Mouse (Mus musculus) c-Kit-positive CD71-positive TER-119-positive erythroid progenitor cells, embryonic 14.5 days (primary cell): ENCODE measurements around the gene Camkk2.

Source experiments
- DNase-seq: peaks from one replicate; pipeline ENCODE4 v3.0.0-alpha.2; 2013; ENCODE audit warnings: low spot score

The Camkk2 gene

DNA sequence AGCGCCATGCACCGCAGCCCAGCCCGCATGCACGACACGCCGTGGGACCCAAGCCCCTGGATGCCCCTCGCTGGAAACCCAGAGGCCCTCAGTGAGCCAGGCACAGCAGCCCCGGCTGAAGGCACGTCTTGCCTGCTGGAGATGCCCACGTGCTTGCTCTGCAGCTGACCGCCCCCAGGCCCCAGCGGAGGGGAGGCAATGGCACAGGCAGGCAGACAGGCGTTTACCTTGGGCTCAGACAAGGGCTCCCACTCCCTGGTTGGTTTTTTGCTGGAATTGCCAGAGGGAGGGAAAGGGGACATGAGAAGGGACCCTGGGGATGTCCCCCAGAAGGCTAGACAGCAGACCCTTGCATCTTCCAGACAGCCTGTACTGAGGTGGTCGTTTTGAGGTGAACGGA, 42.4 kb downstream of the Camkk2 start:
- no peak for DNase-seq

DNA sequence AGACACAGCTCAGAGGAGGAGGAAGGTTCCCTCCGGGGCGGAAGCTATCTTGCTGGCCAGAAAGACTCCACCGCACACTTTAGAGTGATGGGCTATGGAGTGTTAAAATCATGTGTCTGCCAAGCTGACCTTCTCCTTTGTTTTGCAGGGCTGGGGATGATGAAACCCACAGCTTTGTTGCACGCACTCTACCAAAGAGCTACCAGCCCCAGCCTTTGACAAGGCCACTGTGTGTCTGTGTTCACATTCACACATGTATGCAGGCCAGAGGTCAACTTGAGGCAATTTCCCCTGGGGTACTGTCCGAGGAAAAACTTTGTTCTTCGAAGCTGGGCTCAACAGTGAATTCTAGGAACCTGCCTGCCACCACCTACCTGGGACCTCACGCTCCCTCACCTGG, 43.4 kb downstream of the Camkk2 start:
- no peak for DNase-seq

DNA sequence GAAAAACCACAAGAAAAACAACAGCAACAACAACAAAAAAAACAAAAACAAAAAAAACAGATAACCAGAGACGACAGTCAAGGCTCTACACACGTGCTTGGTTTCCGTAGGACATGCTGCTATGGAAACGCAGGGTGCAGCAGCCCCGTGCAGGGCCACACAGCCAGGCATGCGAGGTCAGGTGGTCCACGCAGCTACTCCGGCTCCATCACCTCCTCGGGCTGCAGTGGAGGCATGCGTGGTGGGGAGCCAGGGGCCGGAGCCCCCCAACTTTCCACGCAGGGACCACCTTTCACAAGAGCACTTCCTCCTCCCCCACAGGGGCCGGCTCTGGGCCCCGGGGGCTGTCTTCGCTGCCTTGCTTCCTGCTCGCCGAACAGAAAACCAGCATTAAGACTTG, 45.3 kb downstream of the Camkk2 start:
- DNase-seq: no peak

DNA sequence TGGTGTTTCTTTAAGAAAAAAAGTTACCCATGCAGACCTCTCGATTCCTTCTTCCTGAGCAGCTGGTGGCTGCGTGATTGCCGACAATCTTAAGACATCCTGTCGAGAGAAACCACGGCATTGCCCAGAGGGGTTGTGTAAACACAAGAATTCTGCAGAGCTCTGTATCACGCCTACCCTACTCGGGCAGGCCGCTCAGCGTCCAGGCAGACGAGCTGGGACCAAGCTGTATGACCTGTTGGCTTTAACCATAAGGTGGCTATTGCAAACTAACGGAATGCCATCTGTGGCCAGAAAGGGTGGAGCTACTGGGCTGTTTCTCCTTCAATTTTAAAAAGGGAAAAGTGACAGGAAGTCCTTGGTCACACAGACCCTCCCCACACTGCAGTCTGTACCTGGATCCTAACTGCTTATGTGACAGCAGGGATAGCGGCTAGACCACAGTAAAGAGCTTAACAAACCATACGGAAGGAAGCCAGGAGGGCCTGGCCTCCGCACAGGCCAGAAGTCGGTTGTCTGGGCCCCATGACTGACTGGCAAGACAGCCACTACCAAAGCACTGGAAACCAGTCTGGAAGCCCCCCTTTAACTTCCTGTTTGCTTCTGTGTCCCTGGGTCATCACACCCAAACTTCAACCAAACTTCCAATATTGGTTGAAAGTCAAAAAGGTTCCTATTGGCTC, 47.1 kb downstream of the Camkk2 start:
- DNase-seq: no peak

DNA sequence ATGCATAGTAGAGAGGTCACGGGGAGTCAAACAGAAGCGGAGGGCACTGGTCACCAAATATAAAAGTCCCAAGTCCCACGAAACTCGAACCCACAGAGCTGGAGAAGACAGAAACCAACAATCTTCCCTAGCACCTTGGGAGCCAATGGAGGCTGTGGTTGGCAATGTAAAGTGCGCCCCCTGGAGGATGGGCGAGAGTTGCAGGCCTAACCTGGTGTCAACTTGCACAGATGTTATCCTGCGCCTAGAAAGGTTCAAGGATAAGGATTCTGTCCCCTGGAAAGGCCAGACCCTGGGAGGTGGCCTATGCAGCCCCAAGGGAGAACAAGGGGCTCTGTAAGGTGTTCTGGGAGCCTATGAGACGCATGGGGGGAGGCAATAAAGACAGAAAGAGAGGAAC, 47.9 kb downstream of the Camkk2 start:
- DNase-seq: peak; percentile 73

DNA sequence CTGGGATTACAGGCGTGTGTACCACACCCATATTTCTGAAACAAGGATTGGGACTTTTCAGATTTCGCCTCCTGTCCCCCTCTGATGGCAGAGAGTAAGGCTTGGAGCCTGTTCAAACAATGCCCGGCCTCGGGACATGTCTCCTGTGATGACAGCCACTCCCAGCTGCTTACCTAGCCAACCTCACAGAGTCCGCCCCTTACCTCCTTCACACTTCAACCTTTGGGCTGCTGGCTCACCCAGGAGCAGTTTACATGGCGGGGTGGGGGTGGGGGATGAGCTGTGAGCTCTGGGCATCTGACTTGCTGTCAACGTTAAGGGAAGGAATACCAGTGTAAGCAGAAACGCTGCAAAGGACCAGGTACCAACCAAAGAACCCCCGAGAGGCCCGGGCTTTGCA, 48.4 kb downstream of the Camkk2 start:
- DNase-seq: no peak

DNA sequence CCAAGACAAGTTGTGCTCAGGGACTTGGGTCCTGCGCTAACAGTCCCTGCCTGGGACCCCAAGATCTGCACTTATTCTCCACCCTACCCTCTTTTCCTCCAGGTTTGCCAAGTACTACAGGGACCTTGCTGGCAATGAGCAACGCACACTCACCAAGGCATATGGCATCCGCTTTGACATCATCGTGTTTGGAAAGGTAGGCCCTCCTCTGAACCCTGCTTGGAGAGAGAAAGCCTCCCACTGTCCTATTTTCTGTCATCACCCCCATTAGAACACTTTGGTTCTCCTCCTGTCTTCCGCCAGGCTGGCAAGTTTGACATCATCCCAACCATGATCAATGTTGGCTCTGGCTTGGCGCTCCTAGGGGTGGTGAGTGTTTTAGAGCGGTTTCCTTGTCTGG, 52.1 kb downstream of the Camkk2 start:
- no peak for DNase-seq

DNA sequence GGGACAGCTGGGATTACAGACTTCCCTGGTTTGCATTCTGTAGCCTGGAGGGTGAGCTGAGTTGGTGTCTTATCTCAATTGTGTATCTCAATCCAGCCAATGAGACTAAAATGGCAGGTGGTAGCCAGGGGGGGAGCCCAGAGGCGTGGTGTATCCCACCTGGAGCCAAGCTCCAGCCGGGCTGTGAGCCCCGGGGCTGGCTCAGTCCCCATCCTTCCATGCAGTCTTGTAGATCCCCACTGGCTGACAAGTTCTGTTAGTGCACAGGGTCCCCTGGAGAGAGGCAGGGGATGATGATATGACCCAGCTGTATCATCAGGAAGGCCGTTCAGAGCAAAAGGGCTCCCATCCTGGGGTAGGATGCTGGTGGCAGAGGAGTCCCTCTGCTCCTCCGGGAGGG, 52.6 kb downstream of the Camkk2 start:
- DNase-seq: no peak

DNA sequence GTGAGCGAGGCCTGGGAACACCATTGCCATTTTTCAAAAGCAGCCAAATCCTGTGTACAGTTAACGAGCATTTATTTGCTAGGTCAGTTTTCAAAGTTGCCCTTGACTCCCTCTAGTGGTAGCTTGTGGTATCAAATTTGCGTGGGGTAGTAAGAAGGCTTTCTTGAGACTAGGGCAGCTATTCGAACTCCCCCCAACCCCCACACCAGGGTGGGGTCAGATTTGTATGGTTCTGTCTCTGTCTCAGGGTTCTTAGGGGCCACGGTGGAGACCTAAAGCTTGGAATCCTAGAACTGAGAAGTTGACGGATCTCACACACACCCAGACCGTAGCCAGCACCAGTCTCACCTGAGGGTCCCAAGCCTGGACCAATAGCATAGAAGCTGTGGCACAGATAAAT, 53.1 kb downstream of the Camkk2 start:
- DNase-seq: peak; percentile 78

DNA sequence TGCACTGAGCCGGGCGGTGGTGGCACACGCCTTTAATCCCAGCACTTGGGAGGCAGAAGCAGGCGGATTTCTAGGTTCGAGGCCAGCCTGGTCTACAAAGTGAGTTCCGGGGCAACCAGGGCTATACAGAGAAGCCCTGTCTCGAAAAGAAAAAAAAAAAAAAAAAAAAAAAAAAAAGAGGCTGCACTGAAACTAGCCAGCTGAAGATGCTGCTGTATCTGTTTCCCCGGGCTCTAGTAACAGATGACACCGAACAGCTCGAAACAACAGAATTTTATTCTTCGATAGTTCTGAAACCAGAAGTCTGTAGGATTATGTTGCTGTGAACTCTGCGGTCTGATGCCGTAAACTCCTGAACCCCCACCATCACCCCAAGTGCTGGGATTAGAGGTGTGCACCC, 53.8 kb downstream of the Camkk2 start:
- DNase-seq: no peak

DNA sequence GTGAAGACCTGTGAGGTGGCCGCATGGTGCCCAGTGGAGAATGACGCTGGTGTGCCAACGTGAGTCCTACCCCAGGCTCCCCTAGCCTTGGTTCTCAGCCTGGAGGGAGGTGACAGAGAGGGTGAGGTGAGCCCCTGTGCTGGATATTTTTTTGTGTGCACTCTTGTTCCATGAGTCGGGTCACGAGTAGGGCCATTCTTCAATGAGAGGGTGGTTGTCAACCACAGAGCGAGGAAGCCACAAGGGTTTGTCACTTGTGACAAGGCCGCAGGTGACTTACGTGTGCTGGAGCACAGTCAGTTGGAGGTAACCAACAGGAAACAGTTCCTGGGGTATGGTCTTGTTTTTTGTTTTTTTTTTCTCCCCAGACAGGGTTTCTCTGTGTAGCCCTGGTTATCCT, 60.0 kb downstream of the Camkk2 start:
- no peak for DNase-seq

DNA sequence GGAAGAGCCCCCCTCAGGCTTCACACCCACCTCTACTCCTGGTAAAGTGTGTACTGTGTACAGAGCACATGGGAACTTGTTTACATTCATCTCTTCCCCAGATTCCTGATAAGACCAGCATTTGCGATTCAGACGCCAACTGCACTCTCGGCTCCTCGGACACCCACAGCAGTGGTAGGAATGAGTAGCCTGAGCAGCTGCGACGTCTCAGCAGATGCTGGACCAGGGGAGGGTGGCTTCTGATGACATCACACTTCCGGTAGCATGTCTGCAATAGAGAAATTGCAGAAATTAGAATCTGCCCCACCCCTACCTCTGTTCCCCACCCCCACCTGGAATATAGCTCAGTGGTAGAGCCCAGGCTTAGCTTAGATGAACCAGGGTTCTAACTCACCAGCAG, 60.8 kb downstream of the Camkk2 start:
- no peak for DNase-seq

DNA sequence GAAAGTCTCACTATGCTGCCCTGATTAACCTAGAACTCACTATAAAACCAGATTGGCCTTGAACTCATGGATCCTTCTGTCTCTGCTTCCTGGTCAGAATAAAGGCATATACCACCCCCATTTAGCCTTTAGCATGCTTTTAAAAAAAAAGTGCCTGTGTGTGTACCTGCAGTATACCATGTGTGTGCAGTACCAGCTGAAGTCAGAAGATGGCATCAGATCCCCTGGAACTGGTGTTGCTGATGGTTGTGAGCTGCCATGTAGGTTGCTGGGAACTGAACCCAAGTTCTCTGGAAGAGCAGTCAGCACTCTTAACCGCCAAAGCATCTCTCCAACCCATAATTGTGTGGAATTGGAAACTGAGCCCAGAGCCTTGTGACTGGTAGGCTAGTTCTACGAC, 62.4 kb downstream of the Camkk2 start:
- DNase-seq: no peak

DNA sequence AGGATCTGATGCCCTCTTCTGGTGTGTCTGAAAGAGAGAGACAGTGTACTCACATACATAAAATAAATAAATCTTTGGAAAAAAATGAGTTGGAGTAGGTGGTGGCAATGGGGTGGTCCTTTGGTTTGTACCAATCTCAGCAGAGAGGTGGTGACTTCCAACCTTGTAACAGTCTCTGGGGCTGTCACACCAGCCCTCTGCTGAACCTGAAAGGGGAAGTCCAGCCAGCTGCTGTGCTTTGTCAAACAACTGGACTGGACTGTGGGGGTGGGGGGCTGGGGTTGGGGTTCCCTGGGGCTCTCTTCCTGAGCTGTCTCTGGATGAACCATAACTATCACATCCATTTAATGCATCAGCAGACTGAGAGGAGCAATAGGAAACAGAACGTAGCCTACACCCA, 63.5 kb downstream of the Camkk2 start:
- no peak for DNase-seq

DNA sequence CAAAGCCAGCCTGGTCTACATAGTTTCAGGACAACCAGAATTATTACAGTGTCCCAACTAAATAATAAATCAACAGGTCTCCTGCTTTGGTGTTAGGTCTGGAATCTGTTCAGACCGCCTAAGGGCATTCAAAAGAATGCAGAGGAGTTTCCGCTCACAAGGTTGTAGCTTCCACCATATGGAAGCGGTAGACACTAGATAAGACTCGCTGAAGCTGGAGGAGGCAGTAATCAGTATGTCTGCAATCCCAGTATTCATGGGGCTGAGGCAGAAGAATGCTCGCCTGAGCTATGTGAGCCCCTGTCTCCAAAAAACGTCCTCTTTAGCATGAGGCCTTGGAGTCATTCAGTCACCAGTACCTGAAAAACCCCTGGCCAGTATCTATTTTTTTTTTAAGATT, 70.4 kb downstream of the Camkk2 start:
- DNase-seq: peak; percentile 31

DNA sequence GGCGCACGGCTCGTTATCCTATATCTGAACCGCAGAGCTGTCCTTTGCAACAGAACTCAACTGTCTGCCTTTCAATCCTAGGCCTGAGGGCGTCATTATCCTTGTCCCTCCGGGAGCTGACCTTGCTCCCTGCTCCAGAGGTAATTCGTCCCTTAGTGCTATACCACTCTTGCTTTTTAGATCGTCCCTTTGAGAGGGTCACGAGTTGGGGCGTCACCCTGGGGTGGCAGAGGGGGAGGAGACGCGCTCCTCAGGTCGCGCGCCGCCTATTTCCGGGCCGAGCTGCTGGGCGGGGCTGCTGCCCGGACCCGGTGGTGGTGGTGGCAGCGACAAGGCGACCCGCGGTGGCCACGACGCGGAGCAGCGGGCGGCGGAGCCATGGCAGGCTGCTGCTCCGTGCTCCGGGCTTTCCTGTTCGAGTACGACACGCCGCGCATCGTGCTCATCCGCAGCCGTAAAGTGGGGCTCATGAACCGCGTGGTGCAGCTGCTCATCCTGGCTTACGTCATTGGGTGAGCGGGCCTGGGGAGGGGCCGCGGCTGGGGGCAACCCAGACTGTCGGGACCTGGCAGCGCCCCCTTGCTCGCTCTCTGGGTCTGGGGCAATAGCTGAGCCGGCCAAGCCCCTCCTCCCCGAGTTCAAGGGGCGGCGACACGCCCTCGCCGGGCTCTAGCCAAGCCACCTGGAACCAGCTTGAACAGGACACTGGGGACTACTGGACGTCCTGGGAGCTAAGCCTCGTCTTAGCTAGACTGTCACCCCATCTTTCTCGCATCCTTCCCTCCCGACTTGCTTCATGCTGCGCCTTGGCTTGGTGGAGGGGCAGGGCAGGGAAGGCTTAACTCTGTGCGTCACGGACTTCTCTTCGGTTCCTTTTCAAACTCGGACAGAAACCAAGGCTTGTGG, 71.7 kb downstream of the Camkk2 start, which contains the start of gene P2rx4:
P2rx4 (plus strand) TSS at position 269 of the 906 bp plus-strand sequence.
- DNase-seq: peak; percentile 60

DNA sequence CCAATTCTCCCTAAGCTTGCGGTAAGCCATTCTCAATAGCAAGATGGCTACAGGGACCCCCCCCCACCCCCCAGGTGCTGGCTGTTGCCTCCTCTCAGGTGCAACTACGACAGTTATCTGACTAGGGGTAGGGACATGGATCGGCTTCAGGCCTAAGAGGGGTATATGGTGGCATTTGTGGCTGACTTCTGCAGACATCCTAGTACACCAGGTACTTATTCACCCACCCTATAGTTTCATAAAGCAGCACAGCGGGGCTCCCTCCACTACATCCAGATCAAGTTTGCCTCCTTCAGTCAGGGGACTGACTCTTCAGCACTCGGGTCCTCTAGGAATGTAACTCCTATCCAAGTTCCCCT, 72.3 kb downstream of the Camkk2 start:
- no peak for DNase-seq

DNA sequence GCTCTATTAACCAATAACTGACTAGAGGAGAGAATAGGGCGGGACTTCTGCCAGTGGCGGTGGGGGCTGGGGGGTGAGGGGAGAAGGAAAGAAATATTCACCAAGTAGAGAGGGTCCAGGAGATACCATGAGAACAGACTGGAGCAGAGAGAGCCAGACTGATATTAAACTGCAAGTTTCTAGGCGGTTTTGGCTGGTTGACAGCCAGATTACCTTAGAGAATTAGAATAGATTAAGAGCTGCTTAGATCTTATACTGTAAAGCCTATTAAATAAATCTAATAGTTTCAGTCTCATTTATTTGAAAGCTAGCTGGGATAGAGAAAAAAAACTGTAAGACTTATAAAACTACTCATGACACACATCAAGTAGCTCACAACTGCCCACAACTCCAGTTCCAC, 74.0 kb downstream of the Camkk2 start:
- DNase-seq: no peak

DNA sequence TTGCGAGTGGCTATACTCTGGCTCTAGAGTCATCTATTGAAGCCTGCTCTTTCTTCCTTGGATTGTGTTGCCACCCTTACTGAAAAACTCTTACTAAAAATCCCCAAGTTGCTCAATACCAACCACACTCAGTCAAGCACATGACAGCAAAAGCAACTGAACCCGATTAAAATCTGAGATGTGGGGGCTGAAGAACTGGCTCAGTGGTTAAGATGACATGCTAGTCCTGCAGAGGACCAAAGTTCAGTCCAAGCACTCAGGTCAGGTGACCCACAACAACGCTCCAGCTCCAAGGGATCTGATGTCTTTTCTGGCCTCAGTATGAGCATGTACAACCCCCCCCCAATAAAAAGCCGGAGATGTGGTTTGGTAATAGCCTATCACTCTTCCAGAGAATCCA, 74.6 kb downstream of the Camkk2 start:
- DNase-seq: no peak

DNA sequence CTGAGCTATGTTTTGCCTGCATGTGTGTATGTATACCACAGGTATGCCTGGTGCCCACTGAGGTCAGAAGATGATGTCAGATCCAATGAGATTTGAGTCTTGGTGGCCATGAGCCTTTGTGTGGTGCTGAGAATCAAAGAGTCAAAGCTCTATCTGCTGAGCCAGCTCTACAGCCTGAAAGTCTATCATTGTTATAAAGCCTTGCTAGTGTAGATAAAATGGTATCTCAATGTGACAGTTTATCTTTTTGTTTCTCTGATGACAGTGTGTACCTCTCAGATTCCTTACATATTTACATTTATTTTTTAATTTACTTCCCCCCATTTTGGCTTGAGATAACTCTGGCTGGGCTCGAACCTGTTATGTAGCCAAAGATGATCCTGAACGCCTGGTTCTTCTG, 75.6 kb downstream of the Camkk2 start:
- no peak for DNase-seq

DNA sequence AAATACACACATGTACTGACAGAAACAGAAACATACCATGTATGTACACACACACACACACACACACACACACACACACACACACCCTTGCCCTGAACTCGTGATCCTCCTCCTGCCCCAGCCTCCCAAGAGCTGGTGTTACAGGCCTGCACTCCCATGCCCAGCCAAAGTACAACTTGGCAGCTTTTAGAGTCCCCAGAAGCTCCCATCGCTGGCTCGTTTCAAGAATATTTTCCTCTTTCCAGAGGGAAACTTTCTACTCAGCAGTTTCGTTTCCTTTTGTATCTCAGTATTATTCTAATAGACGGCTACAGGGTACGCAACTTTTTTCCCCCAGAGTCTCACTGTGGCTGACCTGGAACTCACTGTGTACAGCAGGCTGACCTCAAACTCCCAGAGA, 77.1 kb downstream of the Camkk2 start:
- no peak for DNase-seq

DNA sequence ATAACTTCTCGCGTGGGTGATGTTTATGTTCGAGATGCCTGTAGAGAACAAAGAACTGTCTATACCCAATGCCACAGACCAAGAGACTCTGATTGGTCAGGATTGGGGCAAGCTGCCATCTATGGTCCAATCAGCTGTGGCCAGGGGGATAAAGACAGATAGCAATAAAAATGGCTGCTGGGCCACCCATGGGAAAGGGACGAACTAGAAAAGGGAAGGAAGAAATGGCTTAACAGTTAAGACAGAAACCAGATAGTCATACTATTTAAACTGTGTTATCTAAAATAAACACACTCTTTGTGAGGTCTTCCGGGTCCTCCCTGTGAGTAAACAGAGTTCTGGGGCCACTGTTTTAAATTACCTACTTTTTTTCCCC, 78.4 kb downstream of the Camkk2 start:
- DNase-seq: peak; percentile 60

DNA sequence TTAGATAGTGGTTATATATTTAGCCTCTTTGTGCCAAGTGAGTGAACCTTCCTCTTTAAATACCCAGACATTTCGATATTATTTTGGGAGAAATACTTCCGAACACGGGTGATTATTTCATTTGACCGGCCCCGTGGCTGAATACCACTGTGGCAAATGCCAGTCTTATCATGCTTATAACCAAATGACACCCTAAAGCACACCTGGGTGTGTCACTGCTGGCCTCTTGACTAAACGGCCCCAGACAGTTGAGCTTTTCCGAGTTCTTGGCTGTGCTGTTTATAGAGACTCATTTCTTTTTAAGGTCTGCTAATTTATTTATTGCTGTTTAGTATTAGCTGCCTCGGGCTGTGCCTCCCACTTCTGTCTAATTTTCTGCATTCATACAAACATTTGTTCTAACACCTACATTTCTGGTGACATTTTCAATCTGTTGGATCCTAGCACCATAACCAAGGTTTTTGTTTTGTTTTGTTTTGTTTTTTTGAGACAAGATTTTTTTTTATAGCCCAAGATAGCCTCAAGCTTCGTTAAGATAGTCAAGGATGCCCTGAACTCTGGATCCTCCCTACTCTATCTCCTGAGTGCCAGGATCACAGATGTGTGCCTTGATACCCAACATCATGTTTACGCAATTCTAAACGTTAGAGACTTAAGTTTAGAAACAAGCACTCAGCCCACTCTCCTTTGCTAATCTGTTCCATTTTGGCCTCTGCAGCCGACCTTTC, 78.9 kb downstream of the Camkk2 start:
- peak; percentile 37 for DNase-seq
